Comparison of ENCODE assay signal across 14 mouse cellular contexts in genomic region chr1:131478770-131479305, GRCm38 (mm10). TPM values are rescaled to one million over a fixed set of nuclear protein-coding genes. Genes with fewer than 3 reads are reported as not detected.
DNase-seq lines count a peak whose midpoint lies in the region; ATAC-seq and TF ChIP-seq lines count a peak whose summit lies in the region.
"Had no signal": no experiment of that assay in that cellular context is flagged by ENCODE, and none has a peak within 500 bp of the region (broad histone marks: within the 10 kb centered on the region; RNA-seq: fewer than 3 reads in every experiment).

No protein-coding gene starts in this region.

- TF ChIP-seq POLR2A in MEL (IDR thresholded peaks at IDR 0.05; ENCODE audit: control insufficient read depth in 1 of 2, insufficient read depth in 1 of 2, low read depth in 1 of 2, low read length in 2 of 2, poor library complexity in 1 of 2): no peak

- no peak for TF ChIP-seq CTCF in MEL (IDR thresholded peaks at IDR 0.05 in 2 of 3, conservative IDR thresholded peaks at IDR 0.05 in 1 of 3; ENCODE audit: control insufficient read depth in 1 of 3, insufficient read depth in 1 of 3, low read depth in 2 of 3, low read length in 3 of 3, poor library complexity in 1 of 3, severe bottlenecking in 1 of 3)

- no peak for TF ChIP-seq EP300 in MEL (IDR thresholded peaks at IDR 0.05; ENCODE audit: low read depth in 1 of 2, low read length in 2 of 2)

- peaks cover 23% of the 10 kb centered on the region for H3K79me2 ChIP-seq in MEL (ENCODE audit: control insufficient read depth, insufficient read depth, low read length, poor library complexity)

- no peaks in the 10 kb centered on the region for H3K4me1 ChIP-seq in kidney, embryonic 15.5 days
- H3K4me1 ChIP-seq in MEL (ENCODE audit: control insufficient read depth in 1 of 2, insufficient read depth in 2 of 2, low read length in 2 of 2): peaks cover 35 to 40% of the 10 kb centered on the region in 2 experiments
- H3K4me1 ChIP-seq in kidney, embryonic 16.5 days (ENCODE audit: insufficient read depth, low read length): no peaks in the 10 kb centered on the region

- ATAC-seq in kidney, embryonic 15.5 days (replicated peaks; ENCODE audit: low FRiP score): no peak
- 0 out of 2 replicates have a peak, but pooled peaks have one; percentile 57 for ATAC-seq in kidney, embryonic 16.5 days (ENCODE audit: low FRiP score, low TSS enrichment)
- ATAC-seq: forebrain, postnatal 0 days had no signal

- peak; percentile 77 for DNase-seq in kidney, adult 9 months
- peak; percentile 33 for DNase-seq in MEL (ENCODE audit: low read depth, low spot score)
- DNase-seq in embryo, embryonic 11 days: peak; percentile 28
- DNase-seq in cerebellum, adult 9-11 months: no peak
- DNase-seq in urinary bladder, postnatal 14 days (ENCODE audit: low spot score): no peak
- no peak for DNase-seq in spleen, postnatal 36 days (ENCODE audit: low spot score in 2 of 2)
- DNase-seq: adrenal gland, adult 2 months; cerebellum, adult 11 months; forebrain, postnatal 0 days; thymus, adult 18-20 months had no signal

- H3K4me3 ChIP-seq in kidney, embryonic 15.5 days (replicated peaks): no peak overlapping the region
- no peak overlapping the region for H3K4me3 ChIP-seq in MEL (ENCODE audit: control insufficient read depth in 1 of 2, insufficient read depth in 1 of 2, low read depth in 2 of 2, low read length in 2 of 2)
- no peak overlapping the region for H3K4me3 ChIP-seq in kidney, embryonic 16.5 days (ENCODE audit: low read length)
- H3K4me3 ChIP-seq: hindbrain, embryonic 15.5 days had no signal

- TF ChIP-seq RAD21 in MEL (IDR thresholded peaks at IDR 0.05; ENCODE audit: low read depth, low read length): no peak

- WGBS in kidney, embryonic 15.5 days: 69% methylated on average over 2 of the region's 2 CpGs
- 68% methylated on average over 2 of the region's 2 CpGs for WGBS in kidney, embryonic 16.5 days

- no peak overlapping the region for H3K9ac ChIP-seq in kidney, embryonic 15.5 days
- H3K9ac ChIP-seq in MEL (ENCODE audit: control insufficient read depth, low read depth, low read length, poor library complexity, severe bottlenecking): no peak overlapping the region
- H3K9ac ChIP-seq in kidney, embryonic 16.5 days (replicated peaks; ENCODE audit: low read length): no peak overlapping the region
- H3K9ac ChIP-seq: forebrain, postnatal 0 days; hindbrain, embryonic 15.5 days; liver, embryonic 14.5 days had no signal

- H3K27me3 ChIP-seq in kidney, embryonic 15.5 days: no peaks in the 10 kb centered on the region
- no peaks in the 10 kb centered on the region for H3K27me3 ChIP-seq in MEL (ENCODE audit: control insufficient read depth in 1 of 2, insufficient read depth in 2 of 2, low read length in 2 of 2)
- H3K27me3 ChIP-seq in kidney, embryonic 16.5 days (ENCODE audit: insufficient read depth, low read length): no peaks in the 10 kb centered on the region
- H3K27me3 ChIP-seq: hindbrain, embryonic 15.5 days had no signal

- H3K27ac ChIP-seq in kidney, embryonic 15.5 days: no peak overlapping the region
- H3K27ac ChIP-seq in MEL (ENCODE audit: control insufficient read depth, low read depth, low read length): no peak overlapping the region; the same call in 1 of the 2 replicates
- no peak overlapping the region; the same call in 1 of the 2 replicates for H3K27ac ChIP-seq in kidney, embryonic 16.5 days (ENCODE audit: low read length)
- H3K27ac ChIP-seq: hindbrain, embryonic 15.5 days; liver, embryonic 14.5 days had no signal

- H3K9me3 ChIP-seq in kidney, embryonic 15.5 days (replicated peaks): peaks cover 4% of the 10 kb centered on the region; the same call in 1 of the 2 replicates
- H3K9me3 ChIP-seq in MEL (replicated peaks; ENCODE audit: insufficient read depth, low read length): no peaks in the 10 kb centered on the region
- peaks cover 12% of the 10 kb centered on the region; the same call in 1 of the 2 replicates for H3K9me3 ChIP-seq in kidney, embryonic 16.5 days (ENCODE audit: low read length)
- H3K9me3 ChIP-seq: hindbrain, embryonic 15.5 days had no signal

- no peak overlapping the region for H3K4me2 ChIP-seq in kidney, embryonic 15.5 days
- no peak overlapping the region for H3K4me2 ChIP-seq in kidney, embryonic 16.5 days (replicated peaks; ENCODE audit: low read depth, low read length)
- H3K4me2 ChIP-seq: hindbrain, embryonic 15.5 days had no signal

- H3K36me3 ChIP-seq in kidney, embryonic 15.5 days: peaks cover 7% of the 10 kb centered on the region; the same call in 1 of the 2 replicates
- peaks cover 0 to 65% of the 10 kb centered on the region in 2 experiments; a peak in 2 of 4 replicates for H3K36me3 ChIP-seq in MEL (ENCODE audit: control insufficient read depth in 1 of 2, insufficient read depth in 2 of 2, low read length in 2 of 2)
- no peaks in the 10 kb centered on the region for H3K36me3 ChIP-seq in kidney, embryonic 16.5 days (ENCODE audit: insufficient read depth, low read length)
- H3K36me3 ChIP-seq: hindbrain, embryonic 15.5 days had no signal

TF ChIP-seq in MEL, 35 proteins besides CTCF, POLR2A, EP300 and RAD21:
- TF ChIP-seq MAX (IDR thresholded peaks at IDR 0.05; ENCODE audit: low read length) (peak; percentile 85), MAZ (IDR thresholded peaks at IDR 0.05; ENCODE audit: low read depth, low read length) (no peak), NRF1 (IDR thresholded peaks at IDR 0.05; ENCODE audit: insufficient read depth, low read depth, low read length, poor library complexity, severe bottlenecking) (no peak), MAFK (IDR thresholded peaks at IDR 0.05; ENCODE audit: borderline replicate concordance, low read depth, low read length) (no peak), ZC3H11A (IDR thresholded peaks at IDR 0.05; ENCODE audit: low read depth, low read length) (no peak), BHLHE40 (IDR thresholded peaks at IDR 0.05; ENCODE audit: borderline replicate concordance, low read depth, low read length) (no peak), USF1 (IDR thresholded peaks at IDR 0.05; ENCODE audit: low read depth, low read length) (peak; percentile 48; the same call in 1 of the 2 replicates), JUND (IDR thresholded peaks at IDR 0.05; ENCODE audit: low read depth, low read length) (no peak), GATA1 (IDR thresholded peaks at IDR 0.05; ENCODE audit: low read depth, low read length) (peak; percentile 25; the same call in 1 of the 2 replicates), MYC (IDR thresholded peaks at IDR 0.05; ENCODE audit: low read depth, low read length) (peak; percentile 65; the same call in 1 of the 2 replicates), UBTF (IDR thresholded peaks at IDR 0.05; ENCODE audit: borderline replicate concordance, insufficient read depth, low read depth, low read length) (no peak), TBP (IDR thresholded peaks at IDR 0.05; ENCODE audit: low read depth, low read length) (no peak), GABPA (IDR thresholded peaks at IDR 0.05; ENCODE audit: low read depth, low read length) (no peak), HCFC1 (IDR thresholded peaks at IDR 0.05; ENCODE audit: low read depth, low read length) (no peak), MXI1 (IDR thresholded peaks at IDR 0.05; ENCODE audit: low read depth, low read length) (peak; percentile 49; the same call in 1 of the 2 replicates), NELFE (IDR thresholded peaks at IDR 0.05; ENCODE audit: low read depth, low read length) (no peak), SIN3A (IDR thresholded peaks at IDR 0.05; ENCODE audit: low read length) (no peak), SMC3 (IDR thresholded peaks at IDR 0.05; ENCODE audit: low read depth, low read length) (no peak), CHD2 (IDR thresholded peaks at IDR 0.05; ENCODE audit: low read length) (no peak)
TF ChIP-seq in MEL: peak in this region for 5.

RNA-seq across cellular contexts. Expression of gene Srgap2, which starts 48.3 kb away (rescaled TPM):
- 13.5 and 14.4 TPM in 2 replicates for polyA plus RNA-seq in kidney, embryonic 15.5 days (2015; fragmentation: Nextera tagmentation; extraction: Ambion mirVana)
- total RNA-seq in MEL (2012; rRNA removed): 9.0 and 10.0 TPM in 2 replicates
- polyA plus RNA-seq in MEL (2012; ENCODE audit: insufficient read depth in 1 of 2, insufficient read length in 2 of 2, low read depth in 1 of 2, low replicate concordance in 2 of 2, missing spikeins in 1 of 2): 10 to 100 TPM in 1 of 2 experiments, not detected in 1; 25.3 TPM
- 11.5 and 18.1 TPM in 2 replicates for polyA plus RNA-seq in kidney, embryonic 16.5 days (2015; fragmentation: Nextera tagmentation; extraction: Ambion mirVana)

RNA-seq across cellular contexts. Expression of gene Fam72a, which starts 48.9 kb away (rescaled TPM):
- polyA plus RNA-seq in kidney, embryonic 15.5 days (2015; fragmentation: Nextera tagmentation; extraction: Ambion mirVana): 2.7 and 3.1 TPM in 2 replicates
- total RNA-seq in MEL (2012; rRNA removed): 8.1 and 8.2 TPM in 2 replicates
- 1 to 10 TPM in 1 of 2 experiments, not detected in 1; 8.8 TPM for polyA plus RNA-seq in MEL (2012; ENCODE audit: insufficient read depth in 1 of 2, insufficient read length in 2 of 2, low read depth in 1 of 2, low replicate concordance in 2 of 2, missing spikeins in 1 of 2)
- polyA plus RNA-seq in kidney, embryonic 16.5 days (2015; fragmentation: Nextera tagmentation; extraction: Ambion mirVana): 2.1 and 2.6 TPM in 2 replicates

Comparison
In these comparisons a context has a peak if more than half of its experiments do, and no peak if none do; other contexts are left out.
1. DNase-seq: peak in kidney, adult 9 months (single experiment), MEL (single experiment) and embryo, embryonic 11 days (single experiment); none in cerebellum, adult 9-11 months (single experiment), urinary bladder, postnatal 14 days (single experiment) and spleen, postnatal 36 days (0 of 2).